Mouse (Mus musculus): ENCODE data around the gene Fgr. TPM values are rescaled to one million over a fixed set of nuclear protein-coding genes. Genes with fewer than 3 reads are reported as not detected.

Fgr gene
- polyA plus RNA-seq (2015; fragmentation: Nextera tagmentation; extraction: Ambion mirVana) = 0.21 and 0.37 TPM in 2 replicates

GRCm38 (mm10) chr4:132973814-132974398 lies at the start of gene Fgr:
Gene Fgr, plus strand, starts transcription at chr4:132974095.

GRCm38 (mm10) chr4:133011028-133011820 lies 37.3 kb downstream of the Fgr start, which contains the start of gene Ahdc1:
Gene Ahdc1, plus strand, starts transcription at chr4:133011260.

Other genes with a start within 250 kb of the Fgr start
- 2.4 and 3.6 TPM in 2 replicates for gene Xkr8, start 241.5 kb upstream of the Fgr start, polyA plus RNA-seq (2015; fragmentation: Nextera tagmentation; extraction: Ambion mirVana)
- 0.76 and 1.4 TPM in 2 replicates for gene Smpdl3b, start 216.8 kb upstream of the Fgr start, polyA plus RNA-seq (2015; fragmentation: Nextera tagmentation; extraction: Ambion mirVana)
- gene Rpa2, start 205.8 kb upstream of the Fgr start, polyA plus RNA-seq (2015; fragmentation: Nextera tagmentation; extraction: Ambion mirVana) = 28.8 and 33.2 TPM in 2 replicates
- gene Themis2, start 177.7 kb upstream of the Fgr start, polyA plus RNA-seq (2015; fragmentation: Nextera tagmentation; extraction: Ambion mirVana) = 1.9 and 3.2 TPM in 2 replicates
- gene Ppp1r8, start 130.9 kb upstream of the Fgr start, polyA plus RNA-seq (2015; fragmentation: Nextera tagmentation; extraction: Ambion mirVana) = 14.5 and 16.5 TPM in 2 replicates
- gene Stx12, start 89.6 kb upstream of the Fgr start, polyA plus RNA-seq (2015; fragmentation: Nextera tagmentation; extraction: Ambion mirVana) = 31.7 and 39.9 TPM in 2 replicates
- gene Fam76a, start 51.5 kb upstream of the Fgr start, polyA plus RNA-seq (2015; fragmentation: Nextera tagmentation; extraction: Ambion mirVana) = 31.3 and 32.7 TPM in 2 replicates
- gene Ahdc1, start 37.2 kb downstream of the Fgr start, polyA plus RNA-seq (2015; fragmentation: Nextera tagmentation; extraction: Ambion mirVana) = 8.2 and 9.6 TPM in 2 replicates
- 48.2 and 53.1 TPM in 2 replicates for gene Wasf2, start 156.4 kb downstream of the Fgr start, polyA plus RNA-seq (2015; fragmentation: Nextera tagmentation; extraction: Ambion mirVana)
- 0.27 and 1.1 TPM in 2 replicates for gene Cd164l2, start 238.0 kb downstream of the Fgr start, polyA plus RNA-seq (2015; fragmentation: Nextera tagmentation; extraction: Ambion mirVana)
- 0.07 TPM in 1 of 2 replicates, not detected in the other for gene Gpr3, start 238.4 kb downstream of the Fgr start, polyA plus RNA-seq (2015; fragmentation: Nextera tagmentation; extraction: Ambion mirVana)

All from skeletal muscle tissue, postnatal 0 days (tissue).